Mouse (Mus musculus) lung, postnatal 0 days (tissue): ENCODE results near the gene Dclk2. TPM values are rescaled to one million over a fixed set of nuclear protein-coding genes. Genes with fewer than 3 reads are reported as not detected.

ENCODE experiments used
- ATAC-seq: fragments of 200-750 bp; cut with Nextera tagmentation; 2 replicates; pipeline ENCODE4 v1.8.0; 2017; ENCODE audit warnings: moderate library complexity
- DNase-seq: peaks from one replicate; pipeline ENCODE4 v3.0.0-alpha.2; 2016; ENCODE audit warnings: low spot score
- H3K27ac ChIP-seq: fragments of 300-500 bp; sonication (generic); 2 replicates; pipeline ENCODE4 v1.5.1; 2014; ENCODE audit warnings: antibody characterized with exemption, mild to moderate bottlenecking, low read length, mixed read lengths
- H3K27me3 ChIP-seq: fragments of 300-500 bp; sonication (generic); replicated peaks from 2 replicates; pipeline ENCODE4 v1.6.1; 2014; ENCODE audit warnings: low read length, mixed read lengths; ENCODE audit not compliant: insufficient read depth
- H3K36me3 ChIP-seq: fragments of 300-500 bp; sonication (generic); 2 replicates; pipeline ENCODE4 v1.6.1; 2014; ENCODE audit warnings: low read length, mixed read lengths; ENCODE audit not compliant: insufficient read depth
- H3K4me1 ChIP-seq: fragments of 300-500 bp; sonication (generic); 2 replicates; pipeline ENCODE4 v1.6.1; 2014; ENCODE audit warnings: antibody characterized with exemption, low read depth, low read length, mixed read lengths; ENCODE audit not compliant: insufficient read depth
- H3K4me2 ChIP-seq: fragments of 300-500 bp; sonication (generic); replicated peaks from 2 replicates; pipeline ENCODE4 v1.6.1; 2014; ENCODE audit warnings: low read depth, mild to moderate bottlenecking, low read length, moderate library complexity, mixed read lengths
- H3K4me3 ChIP-seq: fragments of 300-500 bp; sonication (generic); 2 replicates; pipeline ENCODE4 v1.5.1; 2014; ENCODE audit warnings: low read depth, low read length
- H3K9ac ChIP-seq: fragments of 300-500 bp; sonication (generic); replicated peaks from 2 replicates; pipeline ENCODE4 v1.6.1; 2014; ENCODE audit warnings: low read depth, mild to moderate bottlenecking
- H3K9me3 ChIP-seq: fragments of 300-500 bp; sonication (generic); 2 replicates; pipeline ENCODE4 v1.6.1; 2016; ENCODE audit warnings: low read length, mixed read lengths
- CTCF ChIP-seq: IDR thresholded peaks from 2 replicates; pipeline ENCODE4 v1.5.1; 2016; ENCODE audit warnings: antibody characterized with exemption, mild to moderate bottlenecking
- EP300 ChIP-seq: IDR thresholded peaks from 2 replicates; pipeline ENCODE4 v1.6.1; 2016; ENCODE audit warnings: antibody characterized with exemption, mild to moderate bottlenecking, control low read depth
- WGBS: fragments of 180-500 bp; shearing (Covaris S2); extraction: QIAGEN DNeasy Blood & Tissue Kit; methylation state at CpG from one replicate; pipeline ENCODE4 v1.1.7; 2014; 5-methylcytosine and 5-hydroxymethylcytosine counted together
- polyA plus RNA-seq: library from polyadenylated mRNA; unstranded; fragments of >200 nt; fragmentation: Nextera tagmentation; extraction: Ambion mirVana; gene quantifications from 2 replicates; pipeline ENCODE4 v1.2.1, GENCODE M21; 2015

Dclk2 gene
- polyA plus RNA-seq, 1 experiment from 2014 or later: 2.1 TPM

DNA sequence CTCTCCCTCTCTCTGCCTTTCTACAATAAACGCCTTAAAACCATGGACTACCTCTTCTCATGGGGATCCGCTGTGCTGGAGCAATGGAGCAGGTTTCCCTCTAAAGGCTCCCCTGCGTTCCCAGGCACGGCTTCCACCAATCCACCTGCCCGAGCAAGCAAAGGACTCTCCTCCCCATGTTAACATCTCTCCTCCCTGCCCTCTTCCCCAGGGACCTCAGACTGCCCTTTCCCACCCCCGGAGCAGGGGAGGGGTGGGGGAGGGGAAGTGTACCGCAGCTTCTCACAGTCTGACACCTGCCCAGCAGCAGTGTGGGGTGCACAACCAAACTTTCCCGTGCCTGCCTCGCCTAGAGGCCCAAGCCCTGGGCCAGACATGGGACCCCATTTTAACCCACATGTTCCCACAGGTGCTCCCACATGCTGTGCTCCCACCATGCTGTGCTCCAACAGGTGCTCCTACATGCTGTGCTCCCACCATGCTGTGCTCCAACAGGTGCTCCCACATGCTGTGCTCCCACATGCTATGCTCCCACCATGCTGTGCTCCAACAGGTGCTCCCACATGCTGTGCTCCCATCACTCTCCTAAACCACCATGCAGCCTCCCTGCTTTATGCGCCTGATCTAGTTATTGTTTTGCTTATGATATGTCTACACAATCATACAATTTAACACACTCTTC is 57.2 kb downstream of the Dclk2 start:
- no peak for TF ChIP-seq EP300
- ATAC-seq (no peak; the same call in 1 of the 2 replicates), DNase-seq (no peak)
- H3K9me3 ChIP-seq: no peaks in the 10 kb centered on the region
- WGBS: 31% methylated on average over 9 of the region's 10 CpGs
- no peaks in the 10 kb centered on the region for H3K27me3 ChIP-seq
- H3K27ac ChIP-seq: no peak overlapping the region
- H3K4me2 ChIP-seq: no peak overlapping the region
- H3K36me3 ChIP-seq: no peaks in the 10 kb centered on the region
- no peak overlapping the region for H3K4me3 ChIP-seq
- H3K4me1 ChIP-seq: no peaks in the 10 kb centered on the region
- H3K9ac ChIP-seq: no peak overlapping the region

DNA sequence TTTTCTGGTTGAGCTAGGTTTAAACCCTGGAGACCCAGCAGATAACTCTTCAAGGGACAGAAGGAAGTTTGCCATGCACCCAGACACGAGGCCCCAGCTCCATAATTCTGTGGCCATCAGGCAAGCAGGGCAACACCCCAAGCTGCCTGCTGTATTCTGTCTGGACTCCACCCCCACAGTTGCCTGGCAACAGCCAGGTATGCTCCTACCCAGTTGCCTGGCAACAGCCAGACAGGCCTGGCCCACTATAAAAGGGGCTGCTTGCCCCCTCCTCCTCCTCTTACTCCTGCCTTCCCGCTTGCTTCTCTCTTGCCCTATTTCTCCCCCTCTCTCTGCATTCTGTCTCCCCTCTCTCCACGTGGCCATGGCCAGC is 57.7 kb downstream of the Dclk2 start:
- no peak for ATAC-seq

DNA sequence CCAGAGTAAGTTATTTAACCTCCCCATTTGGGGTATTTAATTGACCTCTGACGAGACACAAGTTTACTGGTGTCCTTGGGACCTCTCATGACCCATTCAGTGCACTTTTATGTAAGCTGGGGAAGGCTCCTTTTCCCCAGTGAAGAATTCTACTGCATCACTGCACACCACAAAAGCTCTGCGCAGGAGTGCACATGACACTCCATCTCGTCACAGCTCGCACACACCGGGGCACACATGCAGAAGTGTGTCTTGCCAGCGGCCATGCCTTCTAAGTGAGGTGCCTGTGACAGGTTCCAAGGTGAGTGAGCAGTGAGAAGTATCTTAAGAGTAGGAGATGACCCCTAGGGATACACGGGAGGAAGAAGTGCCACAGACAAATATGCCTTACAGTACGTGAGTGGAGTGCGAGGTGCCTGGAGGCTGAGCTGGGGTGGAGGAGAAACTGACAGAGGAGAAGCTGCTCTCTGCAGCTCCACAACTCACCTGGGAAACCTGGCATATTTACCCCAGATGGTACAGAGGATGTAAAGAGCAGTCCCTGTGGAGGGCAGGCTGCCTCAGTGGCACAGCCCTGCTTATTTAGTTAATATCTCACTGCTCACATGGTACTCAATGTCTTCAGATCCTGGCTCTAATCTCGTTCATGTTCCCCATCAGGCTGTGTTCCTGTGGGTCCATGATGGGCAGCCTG is 58.3 kb downstream of the Dclk2 start:
- Histone ChIP-seq H3K36me3 (no peaks in the 10 kb centered on the region), H3K4me3 (no peak overlapping the region), H3K9me3 (no peaks in the 10 kb centered on the region), H3K4me1 (no peaks in the 10 kb centered on the region), H3K9ac (no peak overlapping the region), H3K27ac (no peak overlapping the region), H3K4me2 (no peak overlapping the region), H3K27me3 (no peaks in the 10 kb centered on the region)
- ATAC-seq: no peak
- 55% methylated on average over 10 of the region's 10 CpGs for WGBS
- no peak for TF ChIP-seq EP300
- no peak for TF ChIP-seq CTCF
- DNase-seq: no peak

More for the DNA sequence above, 57.7 kb downstream of the Dclk2 start:
- H3K9me3 ChIP-seq: no peaks in the 10 kb centered on the region
- H3K4me1 ChIP-seq: no peaks in the 10 kb centered on the region
- TF ChIP-seq EP300 (no peak), CTCF (no peak)
- WGBS: 23% methylated on average over 3 of the region's 3 CpGs
- no peak overlapping the region for H3K9ac ChIP-seq
- H3K4me3 ChIP-seq: no peak overlapping the region
- no peak overlapping the region for H3K27ac ChIP-seq
- DNase-seq: no peak
- no peaks in the 10 kb centered on the region for H3K36me3 ChIP-seq
- H3K27me3 ChIP-seq: no peaks in the 10 kb centered on the region
- H3K4me2 ChIP-seq: no peak overlapping the region

DNA sequence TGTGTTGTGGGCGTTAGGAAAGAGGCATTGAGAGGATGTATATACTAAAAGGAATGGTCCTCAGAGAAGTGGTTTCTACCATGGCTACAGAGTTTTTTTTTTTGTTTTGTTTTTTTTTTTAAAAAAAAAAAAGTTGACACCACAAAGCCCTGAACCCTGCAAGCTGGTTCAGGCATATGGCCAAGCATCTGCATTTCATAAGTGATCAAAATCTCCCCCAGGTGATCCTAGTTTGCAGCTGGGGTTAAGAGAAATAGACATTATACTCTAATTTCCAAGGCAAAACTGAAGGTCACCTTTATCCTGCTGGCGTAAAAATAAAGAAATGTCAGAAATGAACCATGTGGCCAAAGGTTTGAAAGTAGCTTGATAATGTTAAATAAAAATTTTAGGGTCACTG is 60.9 kb downstream of the Dclk2 start:
- no peak overlapping the region for H3K4me2 ChIP-seq
- H3K4me1 ChIP-seq: no peaks in the 10 kb centered on the region
- 93% methylated on average over 2 of the region's 2 CpGs for WGBS
- H3K9ac ChIP-seq: no peak overlapping the region
- TF ChIP-seq EP300 (no peak), CTCF (no peak)
- DNase-seq: no peak
- H3K36me3 ChIP-seq: no peaks in the 10 kb centered on the region
- H3K27ac ChIP-seq: no peak overlapping the region
- H3K9me3 ChIP-seq: no peaks in the 10 kb centered on the region
- no peaks in the 10 kb centered on the region for H3K27me3 ChIP-seq
- no peak for ATAC-seq
- no peak overlapping the region for H3K4me3 ChIP-seq

DNA sequence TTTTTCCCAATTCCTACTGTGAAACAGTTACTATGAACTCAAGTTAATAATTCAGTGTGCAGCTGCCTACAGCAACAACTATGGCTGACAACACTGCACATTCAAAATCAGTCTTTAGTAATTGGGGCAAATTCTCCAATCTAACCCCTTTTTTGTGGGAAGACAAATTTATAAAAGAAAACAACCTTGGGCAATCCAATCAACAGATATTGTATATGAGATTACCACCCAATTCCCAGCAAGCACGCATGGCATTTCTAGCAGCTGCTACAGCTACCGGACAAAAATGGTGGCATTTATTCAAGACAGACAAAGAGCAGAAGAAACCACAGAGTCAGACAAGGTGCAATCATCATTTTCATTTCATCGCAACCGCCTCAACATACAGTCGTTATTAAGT is 62.0 kb downstream of the Dclk2 start:
- DNase-seq (no peak), ATAC-seq (no peak)
- Histone ChIP-seq H3K27me3 (no peaks in the 10 kb centered on the region), H3K9ac (no peak overlapping the region), H3K36me3 (no peaks in the 10 kb centered on the region), H3K4me3 (no peak overlapping the region), H3K27ac (no peak overlapping the region), H3K9me3 (no peaks in the 10 kb centered on the region), H3K4me1 (no peaks in the 10 kb centered on the region), H3K4me2 (no peak overlapping the region)
- TF ChIP-seq CTCF (no peak), EP300 (no peak)
- WGBS: 93% methylated on average over 5 of the region's 5 CpGs

DNA sequence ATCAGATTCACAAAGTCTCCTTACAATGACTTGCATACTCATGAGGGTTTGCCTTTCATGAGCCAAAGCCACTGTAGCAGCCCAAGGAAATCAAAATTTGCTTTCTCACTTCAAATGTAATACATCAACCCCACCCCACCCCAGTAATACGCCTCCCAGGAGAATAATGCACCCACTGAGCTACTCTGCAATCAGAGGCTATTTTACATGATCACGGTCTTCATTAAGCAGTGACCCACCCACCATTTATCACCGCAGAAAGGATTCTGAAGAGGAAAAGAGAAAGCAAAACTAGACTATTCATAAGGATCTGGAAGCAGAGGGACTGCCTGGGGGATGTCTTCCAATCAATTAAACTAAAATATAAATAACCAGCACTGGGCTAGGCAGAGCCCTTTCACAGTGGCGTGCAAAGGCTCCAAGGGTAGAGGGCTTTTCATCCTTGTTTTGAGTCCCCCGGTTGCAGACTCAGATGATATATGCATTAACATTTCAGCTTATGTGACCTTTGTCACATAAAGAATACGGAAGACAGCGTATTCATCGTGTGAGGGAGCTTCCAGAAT is 62.7 kb downstream of the Dclk2 start:
- whole genome bisulfite sequencing: 82% methylated on average over 8 of the region's 8 CpGs
- no peaks in the 10 kb centered on the region for H3K9me3 ChIP-seq
- no peak for ATAC-seq
- no peak overlapping the region for H3K4me3 ChIP-seq
- H3K9ac ChIP-seq: no peak overlapping the region
- H3K36me3 ChIP-seq: no peaks in the 10 kb centered on the region
- H3K27me3 ChIP-seq: no peaks in the 10 kb centered on the region
- H3K27ac ChIP-seq: no peak overlapping the region
- no peak for TF ChIP-seq CTCF
- no peak for TF ChIP-seq EP300
- H3K4me2 ChIP-seq: no peak overlapping the region
- H3K4me1 ChIP-seq: no peaks in the 10 kb centered on the region
- no peak for DNase-seq
